Mouse (Mus musculus): ENCODE data around the gene Ivns1abp.

GRCm38 (mm10) chr1:151307059-151307458, 37.2 kb upstream of the Ivns1abp start:
- TF ChIP-seq CTCF (IDR thresholded peaks at IDR 0.05; ENCODE audit: low read depth, low read length), result no peak
- no peak for TF ChIP-seq GATA1 (IDR thresholded peaks at IDR 0.05; ENCODE audit: borderline replicate concordance, low read length)

Data from G1E (cell line).